Mouse (Mus musculus) midbrain, embryonic 16.5 days (tissue): ENCODE data around the gene Unc13b. TPM values are rescaled to one million over a fixed set of nuclear protein-coding genes. Genes with fewer than 3 reads are reported as not detected.

Source experiments
- ATAC-seq: fragments of 200-750 bp; cut with Nextera tagmentation; 2 replicates; pipeline ENCODE4 v1.8.0; 2017; ENCODE audit warnings: moderate TSS enrichment
- H3K27ac ChIP-seq: fragments of 300-500 bp; sonication (generic); 2 replicates; pipeline ENCODE4 v1.5.1; 2014; ENCODE audit warnings: mild to moderate bottlenecking, low read length, mixed read lengths
- H3K27me3 ChIP-seq: fragments of 300-500 bp; sonication (generic); 2 replicates; pipeline ENCODE4 v1.6.1; 2014; ENCODE audit warnings: low read depth, low read length, mixed read lengths; ENCODE audit not compliant: control insufficient read depth, insufficient read depth
- H3K36me3 ChIP-seq: fragments of 300-500 bp; sonication (generic); 2 replicates; pipeline ENCODE4 v1.6.1; 2014; ENCODE audit warnings: mild to moderate bottlenecking, low read length, moderate library complexity, mixed read lengths; ENCODE audit not compliant: control insufficient read depth, insufficient read depth
- H3K4me1 ChIP-seq: fragments of 300-500 bp; sonication (generic); 2 replicates; pipeline ENCODE4 v1.6.1; 2014; ENCODE audit warnings: mild to moderate bottlenecking, low read length, mixed read lengths; ENCODE audit not compliant: control insufficient read depth, insufficient read depth
- H3K4me2 ChIP-seq: fragments of 300-500 bp; sonication (generic); 2 replicates; pipeline ENCODE4 v1.6.1; 2014; ENCODE audit warnings: mild to moderate bottlenecking, low read length, mixed read lengths
- H3K4me3 ChIP-seq: fragments of 300-500 bp; sonication (generic); 2 replicates; pipeline ENCODE4 v1.5.1; 2014; ENCODE audit warnings: low read depth, mild to moderate bottlenecking, low read length, moderate library complexity, mixed read lengths
- H3K9ac ChIP-seq: fragments of 300-500 bp; sonication (generic); 2 replicates; pipeline ENCODE4 v1.6.1; 2014; ENCODE audit warnings: low read depth, low read length, mixed read lengths
- H3K9me3 ChIP-seq: fragments of 300-500 bp; sonication (generic); replicated peaks from 2 replicates; pipeline ENCODE4 v1.6.1; 2014; ENCODE audit warnings: mild to moderate bottlenecking, low read length, mixed read lengths; ENCODE audit not compliant: control insufficient read depth, poor library complexity, severe bottlenecking
- WGBS: fragments of 180-500 bp; shearing (Covaris S2); extraction: QIAGEN DNeasy Blood & Tissue Kit; methylation state at CpG from one replicate; pipeline ENCODE4 v1.1.7; 2014; 5-methylcytosine and 5-hydroxymethylcytosine counted together
- polyA plus RNA-seq: library from polyadenylated mRNA; unstranded; fragments of >200 nt; fragmentation: Nextera tagmentation; extraction: Ambion mirVana; gene quantifications from 2 replicates; pipeline ENCODE4 v1.2.1, GENCODE M21; 2015

Gene Unc13b
- polyA plus RNA-seq, 1 experiment from 2014 or later, result 19.5 TPM

GRCm38 (mm10) chr4:43209081-43209579 lies 150.4 kb downstream of the Unc13b start:
- Histone ChIP-seq H3K4me1 (peaks cover 14% of the 10 kb centered on the region), H3K9me3 (no peaks in the 10 kb centered on the region), H3K27ac (peak overlapping the region; percentile 80), H3K4me3 (peak overlapping the region; percentile 37), H3K36me3 (no peaks in the 10 kb centered on the region), H3K4me2 (peak overlapping the region; percentile 62), H3K9ac (peak overlapping the region; percentile 53), H3K27me3 (no peaks in the 10 kb centered on the region)
- WGBS, result 2% methylated on average over 8 of the region's 8 CpGs
- ATAC-seq, result peak; percentile 86

GRCm38 (mm10) chr4:43209673-43210072 lies 150.9 kb downstream of the Unc13b start:
- H3K9me3 ChIP-seq, result no peaks in the 10 kb centered on the region
- peaks cover 14% of the 10 kb centered on the region for H3K4me1 ChIP-seq
- ATAC-seq, result peak; percentile 50; the same call in 1 of the 2 replicates
- peak overlapping the region; percentile 62 for H3K4me2 ChIP-seq
- H3K9ac ChIP-seq, result peak overlapping the region; percentile 53
- no peaks in the 10 kb centered on the region for H3K27me3 ChIP-seq
- 18% methylated on average over 6 of the region's 6 CpGs for WGBS
- peak overlapping the region; percentile 37 for H3K4me3 ChIP-seq
- H3K27ac ChIP-seq, result peak overlapping the region; percentile 80
- no peaks in the 10 kb centered on the region for H3K36me3 ChIP-seq

- Histone ChIP-seq H3K36me3 (no peaks in the 10 kb centered on the region), H3K9ac (no peak overlapping the region), H3K4me1 (no peaks in the 10 kb centered on the region), H3K4me3 (no peak overlapping the region), H3K27ac (no peak overlapping the region), H3K27me3 (no peaks in the 10 kb centered on the region), H3K4me2 (no peak overlapping the region), H3K9me3 (no peaks in the 10 kb centered on the region)
- ATAC-seq, result no peak
- WGBS, result 88% methylated on average over 3 of the region's 3 CpGs
These were observed 157.7 kb downstream of the Unc13b start for GRCm38 (mm10) chr4:43216491-43216890.

- Histone ChIP-seq H3K9ac (no peak overlapping the region), H3K4me2 (no peak overlapping the region), H3K4me1 (no peaks in the 10 kb centered on the region), H3K27ac (no peak overlapping the region), H3K9me3 (no peaks in the 10 kb centered on the region), H3K36me3 (no peaks in the 10 kb centered on the region), H3K4me3 (no peak overlapping the region), H3K27me3 (no peaks in the 10 kb centered on the region)
- ATAC-seq, result no peak
- WGBS, result 97% methylated on average over 1 of the region's 1 CpGs
These were observed 159.2 kb downstream of the Unc13b start for GRCm38 (mm10) chr4:43217997-43218396.

- Histone ChIP-seq H3K27me3 (no peaks in the 10 kb centered on the region), H3K9me3 (no peaks in the 10 kb centered on the region), H3K4me3 (no peak overlapping the region), H3K27ac (no peak overlapping the region), H3K36me3 (peaks cover 7% of the 10 kb centered on the region), H3K9ac (no peak overlapping the region), H3K4me2 (no peak overlapping the region), H3K4me1 (no peaks in the 10 kb centered on the region)
- no peak for ATAC-seq
- WGBS, result 90% methylated on average over 3 of the region's 3 CpGs
These were observed 173.1 kb downstream of the Unc13b start for GRCm38 (mm10) chr4:43231821-43232220.

GRCm38 (mm10) chr4:43232985-43233384 lies 174.2 kb downstream of the Unc13b start:
- 77% methylated on average over 1 of the region's 1 CpGs for WGBS

GRCm38 (mm10) chr4:43233489-43233888 lies 174.7 kb downstream of the Unc13b start:
- 94% methylated on average over 6 of the region's 6 CpGs for WGBS
- Histone ChIP-seq H3K9ac (no peak overlapping the region), H3K36me3 (peaks cover 9% of the 10 kb centered on the region), H3K27ac (no peak overlapping the region), H3K27me3 (no peaks in the 10 kb centered on the region), H3K9me3 (no peaks in the 10 kb centered on the region), H3K4me1 (no peaks in the 10 kb centered on the region), H3K4me3 (no peak overlapping the region), H3K4me2 (no peak overlapping the region)
- ATAC-seq, result no peak

More at GRCm38 (mm10) chr4:43232985-43233384, 174.2 kb downstream of the Unc13b start:
- no peak overlapping the region for H3K27ac ChIP-seq
- no peak overlapping the region for H3K9ac ChIP-seq
- H3K27me3 ChIP-seq, result no peaks in the 10 kb centered on the region
- H3K4me2 ChIP-seq, result no peak overlapping the region
- no peaks in the 10 kb centered on the region for H3K9me3 ChIP-seq
- no peak overlapping the region for H3K4me3 ChIP-seq
- peaks cover 9% of the 10 kb centered on the region for H3K36me3 ChIP-seq
- no peaks in the 10 kb centered on the region for H3K4me1 ChIP-seq
- ATAC-seq, result no peak

GRCm38 (mm10) chr4:43236898-43237297 lies 178.1 kb downstream of the Unc13b start:
- Histone ChIP-seq H3K9me3 (no peaks in the 10 kb centered on the region), H3K4me2 (no peak overlapping the region), H3K27ac (no peak overlapping the region), H3K27me3 (no peaks in the 10 kb centered on the region), H3K9ac (no peak overlapping the region), H3K4me3 (no peak overlapping the region), H3K4me1 (no peaks in the 10 kb centered on the region), H3K36me3 (peaks cover 20% of the 10 kb centered on the region)
- no peak for ATAC-seq
- WGBS, result 95% methylated on average over 9 of the region's 9 CpGs

GRCm38 (mm10) chr4:43240716-43241115 lies 182.0 kb downstream of the Unc13b start:
- Histone ChIP-seq H3K4me3 (no peak overlapping the region), H3K27me3 (no peaks in the 10 kb centered on the region), H3K4me1 (no peaks in the 10 kb centered on the region), H3K36me3 (peaks cover 14% of the 10 kb centered on the region), H3K9ac (no peak overlapping the region), H3K4me2 (no peak overlapping the region), H3K9me3 (no peaks in the 10 kb centered on the region), H3K27ac (no peak overlapping the region)
- 76% methylated on average over 1 of the region's 1 CpGs for WGBS
- ATAC-seq, result no peak
